Mouse (Mus musculus) mouse trophoblast stem cell (cell line): Measurements from ENCODE around the gene Actb.

Experiments used
- in situ Hi-C, 2 experiments: fragments of 300-500 bp; cut with MseI, MboI; formaldehyde crosslinking; loops; 2 replicates in 1 of 2; 3 replicates in 1 of 2; pipeline ENCODE4 v1.15.1; 2025

The Actb gene

DNA sequence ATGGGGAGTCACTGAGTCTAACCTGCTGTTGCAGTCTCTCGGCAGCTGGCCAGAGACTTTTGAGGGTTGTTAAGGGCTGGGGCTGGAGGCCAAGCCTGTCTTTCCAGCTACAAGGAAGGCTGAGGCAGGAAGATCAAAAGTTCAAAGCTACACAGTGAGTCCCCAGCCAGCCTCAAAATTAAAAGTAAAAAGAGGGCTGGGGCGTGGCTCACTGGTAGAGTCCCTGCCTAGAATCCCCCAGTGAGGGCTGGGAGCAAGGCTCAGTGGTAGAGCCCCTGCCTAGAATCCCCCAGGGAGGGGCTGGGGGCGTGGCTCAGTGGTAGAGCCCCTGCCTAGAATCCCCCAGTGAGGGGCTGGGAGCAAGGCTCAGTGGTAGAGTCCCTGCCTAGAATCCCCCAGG lies 17.2 kb upstream of the Actb start:
- in situ Hi-C loops, result no loop called here

DNA sequence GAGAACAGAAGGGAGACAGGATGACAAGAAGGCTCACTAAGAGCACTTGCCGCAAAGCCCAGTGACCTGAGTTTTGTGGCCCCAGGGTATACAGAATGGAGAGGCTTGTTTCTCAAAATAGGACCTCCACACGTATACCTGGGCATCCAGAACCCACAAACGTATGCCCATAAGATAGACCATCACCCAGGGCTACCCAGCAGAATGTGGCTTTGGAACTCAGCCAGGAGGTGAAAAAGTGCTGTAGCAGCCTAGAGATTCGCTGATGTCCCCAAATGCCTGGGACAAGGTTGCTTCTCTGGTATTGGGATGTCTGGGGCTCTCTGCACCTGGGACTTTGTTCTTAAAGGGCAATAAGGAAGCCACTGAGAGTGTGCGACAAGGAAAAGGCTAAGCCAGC lies 15.7 kb upstream of the Actb start:
- in situ Hi-C loops, result no loop called here

DNA sequence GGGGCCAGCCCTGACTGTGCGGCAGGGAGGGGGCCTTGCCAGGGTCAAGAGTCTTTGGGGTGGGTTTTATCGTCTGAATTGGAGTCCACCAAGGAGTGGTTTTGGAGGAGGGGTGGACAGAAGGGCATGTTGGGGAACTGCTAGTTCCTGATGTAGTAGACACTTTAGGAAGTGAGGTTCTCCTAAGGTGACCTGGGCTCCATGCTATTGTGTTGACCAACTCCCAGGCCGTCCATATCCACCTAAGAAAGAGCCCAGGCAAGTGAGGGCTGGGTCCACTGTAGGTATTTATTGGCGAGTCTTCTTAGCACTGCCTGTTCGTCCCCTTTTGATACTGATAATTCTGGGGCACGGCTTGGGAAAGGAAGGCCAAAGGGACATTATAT lies 14.5 kb upstream of the Actb start:
- in situ Hi-C loops, result no loop called here

DNA sequence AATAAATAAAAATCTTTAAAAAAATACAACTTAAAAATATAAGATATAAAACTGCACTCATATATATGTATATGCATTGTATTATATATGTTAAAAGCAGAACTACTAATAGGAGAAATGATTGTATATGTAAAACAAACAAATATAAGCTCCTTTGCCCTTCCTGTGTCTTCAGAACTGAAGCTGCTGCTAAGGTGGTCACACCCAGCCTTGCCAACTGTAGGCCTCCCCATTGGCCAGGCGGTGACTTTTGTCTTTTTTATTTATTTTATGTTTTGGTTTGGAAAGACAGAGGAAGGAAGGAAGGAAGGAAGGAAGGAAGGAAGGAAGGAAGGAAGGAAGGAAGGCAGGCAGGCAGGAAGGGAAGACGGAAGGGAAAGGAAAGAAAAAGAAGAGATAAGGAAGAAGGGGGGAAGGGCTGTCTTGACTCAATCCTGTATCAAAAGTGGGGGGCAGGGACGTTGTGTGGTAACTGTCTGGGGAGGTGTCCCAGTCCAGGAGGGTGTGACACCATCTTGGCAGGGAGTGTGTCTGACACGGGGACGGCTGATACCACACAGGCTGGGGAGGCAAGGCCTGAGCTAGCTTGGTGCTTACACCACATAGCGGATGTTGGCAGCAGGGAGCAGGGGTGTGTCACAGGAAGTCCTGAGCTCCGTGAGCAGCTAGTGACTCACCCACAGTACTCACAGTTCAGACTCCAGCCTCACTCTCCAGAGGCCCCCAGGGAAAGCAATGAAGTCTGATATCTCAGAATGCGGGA lies 13.9 kb upstream of the Actb start:
- in situ Hi-C loops, result no loop called here

DNA sequence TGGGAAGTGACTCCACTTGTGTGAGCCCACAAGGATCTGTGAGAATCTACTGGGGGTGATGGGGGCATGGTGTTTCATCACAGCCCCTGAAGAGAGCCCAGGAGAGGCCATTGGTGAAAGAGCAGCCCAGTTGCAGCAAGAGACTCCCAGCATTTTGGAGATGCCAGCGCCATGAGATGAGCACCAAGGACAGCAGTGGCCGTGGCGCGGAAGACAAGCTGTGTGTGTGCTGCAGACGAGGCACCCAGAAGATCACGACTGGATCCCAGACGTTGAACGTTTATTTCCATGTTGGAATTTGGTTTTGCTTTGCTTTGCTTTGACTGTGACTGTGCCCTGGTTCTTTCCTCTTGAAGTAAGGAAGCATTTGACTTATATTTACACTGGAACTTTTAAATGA lies 10.8 kb upstream of the Actb start:
- in situ Hi-C loops, result no loop called here

DNA sequence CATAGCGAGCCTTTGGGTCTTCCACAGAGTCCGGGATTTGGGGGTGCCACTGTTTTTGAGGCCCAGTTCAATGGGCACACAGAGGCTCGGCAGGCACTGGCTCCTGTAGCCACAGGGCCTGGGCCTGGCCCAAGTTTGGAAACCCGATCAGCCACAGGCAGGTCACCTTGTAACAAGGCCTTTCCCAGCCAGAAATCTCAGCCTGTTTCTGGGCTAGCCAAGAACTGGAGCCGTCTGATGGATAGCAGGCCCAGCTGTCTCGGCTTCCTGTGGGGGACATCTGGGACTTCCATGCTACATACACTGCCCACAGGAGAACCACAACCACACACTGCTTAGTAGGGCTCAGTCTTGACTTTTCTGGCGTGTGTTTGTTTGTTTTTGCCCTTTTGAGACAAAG lies 10.0 kb upstream of the Actb start:
- in situ Hi-C loops, result no loop called here

DNA sequence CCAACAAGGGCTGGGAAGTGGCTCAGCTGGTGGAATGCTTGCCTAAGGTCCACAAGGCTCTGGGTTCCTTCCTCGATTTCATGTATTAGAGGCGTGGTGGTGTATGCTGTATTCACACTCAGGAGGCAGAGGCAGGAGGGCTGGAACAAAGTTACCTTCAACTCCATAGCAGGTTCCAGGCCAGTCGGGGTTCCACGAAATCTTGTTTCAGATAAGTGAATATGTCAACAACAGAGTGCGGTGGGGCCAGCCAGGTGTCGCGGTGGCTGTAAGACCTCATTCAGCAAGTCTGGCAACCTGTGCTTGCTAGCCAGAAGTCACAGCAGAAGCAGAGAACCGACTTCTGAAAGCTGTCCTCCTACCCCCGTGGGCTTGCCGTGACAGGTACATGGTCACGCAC lies 8.7 kb upstream of the Actb start:
- in situ Hi-C loops, result no loop called here

DNA sequence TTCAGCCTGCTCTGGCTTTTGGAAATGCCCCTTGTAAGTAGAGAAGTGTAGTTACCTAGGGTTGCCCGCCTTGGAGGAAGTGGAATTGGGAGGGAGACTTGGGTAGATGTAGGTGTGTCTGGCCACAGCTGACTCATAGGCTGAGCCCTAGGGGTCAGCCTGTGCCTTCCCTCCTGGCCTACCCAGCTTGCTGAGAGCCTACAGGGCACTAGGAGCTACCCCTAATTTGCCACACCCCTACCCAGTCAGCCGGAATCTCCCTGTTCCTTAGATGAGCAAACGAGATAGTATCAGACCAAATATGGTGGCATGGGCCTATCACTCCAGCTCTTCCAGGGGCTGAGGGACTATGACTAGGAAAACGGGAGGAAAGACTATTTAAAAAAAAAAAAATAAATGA lies 6.2 kb upstream of the Actb start:
- in situ Hi-C loops, result no loop called here

DNA sequence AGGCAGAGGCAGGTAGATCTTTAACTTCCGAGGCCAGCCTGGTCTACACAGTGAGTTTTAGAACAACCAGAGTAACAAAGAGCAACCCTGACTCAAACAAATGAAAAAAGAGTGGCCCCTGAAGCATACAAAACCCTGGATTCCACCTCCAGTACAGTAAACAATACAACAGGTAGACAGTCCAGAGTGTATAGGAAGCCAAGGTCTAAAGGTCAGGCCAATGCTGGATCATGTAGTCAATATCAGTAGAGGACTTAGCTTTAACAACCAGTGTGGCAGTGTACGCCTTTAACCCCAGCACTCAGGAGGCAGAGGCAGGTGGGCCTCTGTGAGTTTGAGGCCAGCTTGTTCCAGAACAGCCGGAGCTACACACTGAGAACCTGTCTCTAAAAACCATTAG lies 5.8 kb upstream of the Actb start:
- in situ Hi-C loops, result no loop called here

DNA sequence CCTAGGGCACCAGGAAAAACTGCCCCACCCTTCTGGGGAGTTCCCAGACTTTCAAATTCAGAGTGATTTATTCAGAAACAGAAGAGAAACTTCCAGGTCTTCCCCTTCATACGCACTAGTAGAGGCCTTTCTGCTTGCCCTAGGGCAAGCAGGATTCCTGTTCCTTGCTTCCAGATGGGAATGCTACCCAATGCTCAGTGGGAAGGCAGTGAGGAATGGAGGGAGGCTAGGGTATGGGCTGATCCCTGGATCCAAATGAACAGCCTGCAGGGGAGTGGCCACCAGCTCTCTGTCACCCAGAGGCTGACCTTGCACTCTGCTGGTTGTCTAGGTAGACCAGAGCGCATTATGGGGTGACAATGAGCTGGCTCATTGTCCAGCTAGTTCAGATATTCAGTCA lies 5.1 kb upstream of the Actb start:
- in situ Hi-C loops, result no loop called here

DNA sequence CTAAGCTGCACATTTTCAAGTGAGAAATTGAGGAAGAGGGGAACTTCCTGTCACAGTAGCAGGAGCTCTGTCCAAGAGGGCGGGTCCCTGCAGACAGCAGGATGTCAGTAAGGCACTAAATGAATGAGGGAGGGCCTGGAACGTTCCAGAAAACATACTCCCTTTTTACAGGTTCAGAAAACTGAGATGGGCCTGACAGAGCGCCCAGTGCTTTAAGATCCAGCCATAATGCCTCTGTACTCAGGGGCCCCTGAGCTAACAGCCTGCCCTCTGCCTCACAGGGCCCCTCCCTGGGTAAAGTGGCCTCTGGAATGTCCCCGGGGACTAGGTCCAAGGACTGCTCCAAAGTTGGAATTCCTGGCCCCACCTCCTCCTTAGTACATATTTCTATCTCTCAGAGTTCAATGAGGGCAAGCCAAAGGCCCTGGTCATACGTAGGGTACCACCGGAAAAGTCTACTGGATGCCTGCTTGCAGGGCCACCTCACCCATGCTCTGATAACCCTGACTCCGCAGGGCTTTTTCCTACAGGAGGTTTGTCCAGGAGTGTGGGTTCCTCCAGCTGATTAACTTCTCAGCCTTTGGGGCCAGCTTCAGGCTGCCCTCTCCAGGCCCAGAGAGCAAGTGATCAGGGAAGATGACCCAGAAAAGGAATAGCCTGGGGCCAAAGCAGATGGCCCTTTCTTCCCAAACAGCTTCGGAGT lies 3.2 kb upstream of the Actb start:
- in situ Hi-C loops, result no loop called here

DNA sequence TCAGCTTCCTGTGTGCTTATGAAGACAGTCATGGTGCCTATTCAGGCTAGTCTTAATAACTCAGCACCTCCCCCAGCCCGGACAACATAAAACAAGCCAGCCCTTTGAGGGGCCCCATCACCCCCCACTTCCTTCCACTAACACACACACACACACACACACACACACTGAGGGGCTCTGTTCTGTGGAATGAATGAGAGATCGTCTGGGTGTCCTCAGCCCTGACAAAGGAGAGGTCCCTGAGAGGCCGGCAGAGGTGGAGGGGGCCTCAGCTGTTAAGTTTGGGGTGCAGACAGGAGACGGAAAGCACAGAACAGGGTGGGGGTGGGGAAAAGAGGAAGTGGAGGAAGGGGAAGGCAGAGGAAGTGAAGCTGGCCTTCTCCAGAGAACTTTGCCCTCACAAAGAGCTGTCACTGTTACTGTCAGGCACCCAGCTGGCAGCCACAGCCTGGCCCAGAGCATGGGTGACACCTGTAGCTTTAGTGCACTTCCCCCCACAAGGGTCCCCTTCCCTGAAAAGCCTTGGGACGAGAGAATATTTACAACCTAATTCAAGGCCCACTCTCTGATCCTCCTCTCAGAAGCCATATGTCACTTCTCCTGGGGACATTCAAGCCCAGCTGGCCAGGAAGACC lies 2.5 kb upstream of the Actb start:
- in situ Hi-C loops, result no loop called here

DNA sequence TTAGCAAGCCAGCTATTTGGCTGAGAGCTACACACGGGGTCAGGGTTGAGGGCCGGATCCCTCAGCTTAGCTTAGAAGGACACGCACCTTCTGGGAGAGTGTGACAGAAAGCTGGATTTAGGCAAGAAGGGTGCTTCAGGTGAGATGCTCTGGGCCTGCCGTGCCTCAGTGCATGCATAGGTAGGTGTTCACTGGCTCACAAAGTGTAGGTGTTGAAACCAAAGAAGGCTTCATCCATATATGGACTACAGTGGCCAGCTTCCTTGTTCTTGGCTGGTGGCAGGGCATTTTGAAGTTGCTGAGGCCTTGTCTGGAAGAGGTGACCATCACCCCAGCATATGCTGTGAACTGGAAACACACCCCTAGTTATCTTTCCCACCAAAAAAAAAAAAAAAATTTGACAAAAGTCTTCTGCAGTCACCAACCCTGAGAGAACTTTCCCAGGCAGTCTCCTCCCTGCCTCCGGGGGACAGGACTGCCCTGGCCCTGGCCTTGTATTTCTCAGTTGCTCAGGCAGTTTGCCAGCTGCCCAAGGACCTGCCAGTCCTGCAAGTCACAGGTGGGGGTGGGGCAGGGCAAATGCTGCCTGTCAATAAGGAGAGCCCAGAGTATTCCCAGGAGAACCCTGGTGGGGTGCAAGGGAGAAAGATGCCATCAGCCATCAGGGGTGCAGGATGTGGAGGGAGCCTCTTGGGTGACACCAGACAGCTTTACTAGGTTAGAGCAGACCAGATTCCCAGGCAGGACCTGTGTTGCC lies 1.4 kb upstream of the Actb start:
- in situ Hi-C loops, result no loop called here

DNA sequence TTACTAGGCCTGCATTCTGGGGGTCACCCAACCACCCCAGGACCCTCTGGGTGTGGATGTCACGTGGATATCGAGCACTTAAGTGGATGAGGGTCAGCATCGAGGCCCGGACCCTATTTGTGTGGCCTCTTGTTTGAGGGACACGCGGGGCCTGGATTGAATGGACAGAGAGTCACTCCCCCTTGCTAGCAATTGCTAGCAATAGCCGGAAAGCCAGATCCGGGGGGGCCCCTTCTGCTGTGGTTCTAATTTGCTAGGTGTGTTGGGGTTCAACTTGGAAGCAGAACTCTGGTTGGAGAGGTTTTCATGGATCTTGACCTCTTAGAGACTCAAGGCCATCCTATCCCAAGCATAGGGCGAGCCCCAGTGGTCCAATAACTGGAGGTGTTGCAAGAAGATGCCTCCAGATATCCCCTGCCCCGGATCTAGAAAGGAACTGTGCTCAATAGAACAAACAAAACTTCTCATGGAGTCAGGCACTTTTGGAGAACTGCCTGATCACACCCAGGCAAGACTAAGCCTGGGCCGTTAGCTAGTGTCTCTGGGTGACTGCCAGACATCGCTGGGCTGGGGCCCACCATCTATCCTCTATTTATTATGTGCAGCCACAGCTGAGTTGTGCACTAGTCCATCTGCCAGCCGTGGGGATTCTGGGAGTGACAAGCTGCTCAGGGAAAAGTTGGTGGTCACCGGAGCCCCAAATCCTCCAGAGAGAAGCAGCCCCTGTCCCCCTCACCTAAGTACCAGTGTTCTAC lies 671 bp upstream of the Actb start:
- in situ Hi-C loops, result no loop called here

DNA sequence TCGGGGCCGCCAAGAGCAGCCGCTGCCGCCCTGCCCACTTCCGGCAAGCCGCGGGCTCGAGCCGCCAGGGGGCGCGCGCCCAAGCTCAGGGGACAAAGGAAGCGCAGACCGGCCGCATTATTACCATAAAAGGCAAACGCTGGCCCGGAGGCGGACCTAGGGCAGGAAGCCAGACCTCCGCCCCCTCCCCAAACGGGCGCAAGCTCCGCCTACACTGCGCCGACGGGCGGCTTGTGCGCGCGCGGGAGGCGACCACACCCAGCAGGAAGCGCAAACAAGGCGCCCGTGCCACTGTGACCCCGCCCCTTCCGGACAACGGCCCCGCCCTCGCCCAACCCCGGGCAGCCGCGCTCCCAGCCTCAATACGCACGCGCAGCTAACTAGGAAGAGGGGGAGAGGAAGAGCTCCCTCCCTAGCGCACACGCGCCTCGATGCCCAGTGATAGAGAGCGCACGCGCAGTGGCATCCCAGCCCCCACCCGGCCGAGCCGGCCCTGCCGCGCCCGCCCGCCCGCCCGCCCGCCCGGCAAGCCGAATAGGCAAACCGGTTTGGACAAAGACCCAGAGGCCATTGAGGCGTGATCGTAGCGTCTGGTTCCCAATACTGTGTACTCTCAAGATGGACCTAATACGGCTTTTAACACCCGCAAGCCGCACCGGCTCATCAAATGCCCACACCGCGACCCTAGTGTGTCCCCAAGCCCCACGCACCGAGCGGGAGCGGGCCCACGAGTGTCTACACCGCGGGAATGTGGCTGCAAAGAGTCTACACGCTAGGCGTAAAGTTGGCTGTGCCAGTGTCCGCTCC lies 626 bp downstream of the Actb start:
- in situ Hi-C loops, result no loop called here

DNA sequence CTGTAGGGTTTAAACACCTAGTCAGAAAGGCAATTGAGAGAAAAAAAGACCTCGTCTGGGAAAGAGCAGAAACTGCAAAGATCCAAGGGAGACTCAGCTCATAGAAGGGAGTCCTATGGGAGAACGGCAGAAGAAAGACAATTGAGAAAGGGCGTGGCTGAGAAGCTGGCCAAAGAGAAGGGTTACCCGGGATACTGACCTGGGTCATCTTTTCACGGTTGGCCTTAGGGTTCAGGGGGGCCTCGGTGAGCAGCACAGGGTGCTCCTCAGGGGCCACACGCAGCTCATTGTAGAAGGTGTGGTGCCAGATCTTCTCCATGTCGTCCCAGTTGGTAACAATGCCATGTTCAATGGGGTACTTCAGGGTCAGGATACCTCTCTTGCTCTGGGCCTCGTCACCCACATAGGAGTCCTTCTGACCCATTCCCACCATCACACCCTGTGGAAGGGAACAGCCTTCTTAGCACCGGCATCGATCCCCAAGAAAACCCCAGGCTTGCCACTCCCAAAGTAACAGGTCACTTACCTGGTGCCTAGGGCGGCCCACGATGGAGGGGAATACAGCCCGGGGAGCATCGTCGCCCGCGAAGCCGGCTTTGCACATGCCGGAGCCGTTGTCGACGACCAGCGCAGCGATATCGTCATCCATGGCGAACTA lies 1.4 kb downstream of the Actb start:
- in situ Hi-C loops, result no loop called here

DNA sequence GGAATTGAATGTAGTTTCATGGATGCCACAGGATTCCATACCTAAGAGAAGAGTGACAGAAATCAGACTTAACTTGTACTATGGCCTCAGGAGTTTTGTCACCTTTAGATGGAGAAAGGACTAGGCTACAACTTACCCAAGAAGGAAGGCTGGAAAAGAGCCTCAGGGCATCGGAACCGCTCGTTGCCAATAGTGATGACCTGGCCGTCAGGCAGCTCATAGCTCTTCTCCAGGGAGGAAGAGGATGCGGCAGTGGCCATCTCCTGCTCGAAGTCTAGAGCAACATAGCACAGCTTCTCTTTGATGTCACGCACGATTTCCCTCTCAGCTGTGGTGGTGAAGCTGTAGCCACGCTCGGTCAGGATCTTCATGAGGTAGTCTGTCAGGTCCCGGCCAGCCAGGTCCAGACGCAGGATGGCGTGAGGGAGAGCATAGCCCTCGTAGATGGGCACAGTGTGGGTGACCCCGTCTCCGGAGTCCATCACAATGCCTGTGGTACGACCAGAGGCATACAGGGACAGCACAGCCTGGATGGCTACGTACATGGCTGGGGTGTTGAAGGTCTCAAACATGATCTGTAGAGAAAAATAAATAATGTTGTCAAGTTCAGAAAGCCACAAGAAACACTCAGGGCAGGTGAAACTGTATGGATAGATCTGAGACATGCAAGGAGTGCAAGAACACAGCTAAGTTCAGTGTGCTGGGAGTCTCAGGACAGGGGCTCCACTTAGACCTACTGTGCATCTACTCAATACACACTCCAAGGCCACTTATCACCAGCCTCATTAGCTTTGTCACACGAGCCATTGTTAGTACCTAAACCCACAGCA lies 2.1 kb downstream of the Actb start:
- in situ Hi-C loops, result no loop called here

DNA sequence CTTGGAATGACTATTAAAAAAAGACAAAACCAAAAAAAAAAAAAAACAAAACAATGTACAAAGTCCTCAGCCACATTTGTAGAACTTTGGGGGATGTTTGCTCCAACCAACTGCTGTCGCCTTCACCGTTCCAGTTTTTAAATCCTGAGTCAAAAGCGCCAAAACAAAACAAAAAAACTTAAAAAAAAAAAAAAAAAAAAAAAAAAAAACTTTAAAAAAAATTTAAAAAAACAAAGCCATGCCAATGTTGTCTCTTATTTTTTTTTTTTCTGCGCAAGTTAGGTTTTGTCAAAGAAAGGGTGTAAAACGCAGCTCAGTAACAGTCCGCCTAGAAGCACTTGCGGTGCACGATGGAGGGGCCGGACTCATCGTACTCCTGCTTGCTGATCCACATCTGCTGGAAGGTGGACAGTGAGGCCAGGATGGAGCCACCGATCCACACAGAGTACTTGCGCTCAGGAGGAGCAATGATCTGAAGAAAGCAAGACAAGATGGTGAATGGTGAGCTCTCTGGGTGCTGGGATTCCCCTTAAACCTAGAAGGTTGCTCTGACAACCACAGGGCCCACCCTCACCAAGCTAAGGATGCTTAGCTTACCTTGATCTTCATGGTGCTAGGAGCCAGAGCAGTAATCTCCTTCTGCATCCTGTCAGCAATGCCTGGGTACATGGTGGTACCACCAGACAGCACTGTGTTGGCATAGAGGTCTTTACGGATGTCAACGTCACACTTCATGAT lies 2.9 kb downstream of the Actb start:
- in situ Hi-C loops, result no loop called here
